Mouse (Mus musculus) 3T3-L1 (cell line): ENCODE data around the gene Enpp5.

Experiments
- DNase-seq: peaks from one replicate; pipeline ENCODE4 v3.0.0-alpha.2; 2015; ENCODE audit warnings: low read depth, low spot score

The Enpp5 gene

DNA sequence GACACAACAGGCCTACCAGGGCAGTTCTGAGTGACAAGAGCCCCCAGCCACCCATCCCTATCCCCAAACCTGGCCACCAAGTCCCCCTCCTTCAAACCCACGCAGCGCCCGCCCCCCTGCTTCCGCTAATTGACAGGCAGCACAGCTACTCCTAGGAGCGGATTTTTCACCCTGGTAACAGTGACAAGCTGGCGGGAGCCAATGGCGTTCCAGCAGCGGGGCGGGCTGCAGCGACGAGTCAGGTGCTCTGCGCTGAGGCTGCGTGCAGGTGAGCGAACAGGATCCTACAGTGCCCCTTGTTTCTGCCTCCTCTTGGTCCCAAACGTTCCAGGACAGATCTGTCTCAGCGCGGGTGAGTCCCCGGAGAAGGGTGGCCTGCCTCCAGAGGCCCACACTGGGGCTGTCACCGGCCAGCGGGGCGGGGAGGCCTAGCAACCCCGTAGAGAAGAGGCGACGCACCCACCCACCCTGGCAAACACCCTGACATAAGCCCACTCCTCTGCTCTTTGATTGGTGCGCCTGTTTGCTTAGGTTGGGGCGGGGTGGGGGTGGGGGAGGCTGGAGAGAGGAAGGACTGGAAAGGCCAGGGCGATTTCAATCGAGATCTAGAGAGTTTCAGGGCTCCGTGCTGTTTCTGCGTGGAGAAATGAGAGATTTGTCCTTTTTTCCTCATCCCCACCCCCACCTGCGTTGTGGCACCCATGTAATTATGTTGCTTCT is at the start of gene Enpp5:
Gene Enpp5, plus strand, starts transcription at position 183 of the 720 bp plus-strand sequence.
- DNase-seq = peak; percentile 72

DNA sequence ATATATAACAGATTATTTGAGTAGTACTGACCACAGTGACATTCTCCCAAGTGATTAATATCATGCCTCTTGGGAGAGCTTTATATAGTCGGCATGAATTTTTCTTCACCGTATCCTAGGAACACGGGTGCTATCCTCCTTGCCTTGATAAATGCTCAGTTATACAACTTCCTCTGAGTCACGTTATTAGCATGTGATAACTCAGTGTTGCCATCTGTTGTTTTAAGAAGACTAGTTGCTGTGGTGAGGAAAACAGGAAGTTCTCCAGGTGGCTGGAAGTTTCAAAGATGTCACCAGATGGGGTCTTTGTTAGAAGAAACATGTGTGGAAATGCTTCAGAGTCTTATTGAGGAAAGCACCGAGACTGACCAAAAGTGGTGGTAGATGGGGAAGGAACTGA is 49.0 kb upstream of the Enpp5 start:
- DNase-seq = peak; percentile 83

GRCm38 (mm10) chr17:44030776-44031587 is 47.6 kb upstream of the Enpp5 start:
- peak; percentile 76 for DNase-seq

DNA sequence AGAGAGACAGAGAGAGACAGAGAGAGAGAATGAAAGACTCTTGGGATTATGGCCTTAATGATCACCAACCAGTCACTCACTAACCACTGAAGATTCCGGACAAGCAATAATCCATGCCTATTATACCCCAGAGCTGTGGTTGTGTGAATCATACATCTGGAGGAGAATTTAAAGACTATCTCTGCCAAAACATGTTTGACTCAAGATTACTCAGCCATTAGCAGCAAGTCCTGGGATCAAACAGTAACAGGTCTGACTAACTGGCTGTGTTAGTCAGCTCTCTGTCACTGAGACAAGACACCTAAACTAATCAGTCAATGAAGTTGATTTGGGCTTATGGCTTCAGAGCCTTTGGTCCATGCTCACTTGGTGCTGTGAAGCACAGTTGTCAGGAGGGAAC is 43.6 kb upstream of the Enpp5 start:
- peak; percentile 93 for DNase-seq

DNA sequence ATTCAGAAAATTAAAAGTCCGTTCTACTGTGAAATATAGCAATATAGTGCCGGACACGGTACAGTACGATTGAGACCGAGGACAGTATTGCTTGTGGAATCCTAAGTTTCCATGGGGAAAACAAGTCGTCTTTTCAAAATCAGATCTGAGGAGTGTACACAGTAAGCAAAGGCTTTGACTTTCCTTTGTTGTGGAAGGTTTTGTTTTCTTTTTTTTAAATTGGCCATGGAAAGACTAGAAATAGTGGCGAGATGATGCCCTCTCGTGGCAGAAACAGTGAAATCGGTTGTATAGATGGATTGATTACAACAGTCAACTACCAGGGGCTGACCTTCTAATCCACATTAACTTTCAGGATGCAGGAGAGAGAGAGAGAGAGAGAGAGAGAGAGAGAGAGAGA is 40.0 kb upstream of the Enpp5 start:
- peak; percentile 82 for DNase-seq

- no peak for DNase-seq
Observed at GRCm38 (mm10) chr17:44040449-44040848, 38.2 kb upstream of the Enpp5 start.

- DNase-seq = no peak
Observed at GRCm38 (mm10) chr17:44042301-44042700, 36.3 kb upstream of the Enpp5 start.

DNA sequence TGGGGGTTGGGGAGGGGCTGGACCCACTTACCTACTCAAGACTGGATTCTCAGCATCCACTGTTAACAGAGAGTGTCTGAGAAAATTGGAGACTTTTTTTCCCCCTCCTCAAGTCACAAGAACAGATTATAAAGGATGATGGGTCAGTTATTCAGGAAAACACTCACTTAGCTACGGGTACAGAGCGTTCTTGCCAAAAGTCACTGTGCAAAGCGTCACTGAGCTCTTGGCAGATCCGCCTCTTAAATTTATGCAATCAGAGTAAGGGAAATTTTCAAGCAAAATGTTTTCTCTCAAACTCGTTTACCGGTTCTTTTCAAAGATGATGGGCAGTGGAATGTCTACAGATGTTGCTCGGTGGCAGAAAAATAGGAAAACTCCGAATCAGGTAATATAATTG is 35.8 kb upstream of the Enpp5 start:
- no peak for DNase-seq

GRCm38 (mm10) chr17:44053427-44053826 is 25.2 kb upstream of the Enpp5 start:
- no peak for DNase-seq

- DNase-seq = no peak
Observed at GRCm38 (mm10) chr17:44057123-44057522, 21.5 kb upstream of the Enpp5 start.

DNA sequence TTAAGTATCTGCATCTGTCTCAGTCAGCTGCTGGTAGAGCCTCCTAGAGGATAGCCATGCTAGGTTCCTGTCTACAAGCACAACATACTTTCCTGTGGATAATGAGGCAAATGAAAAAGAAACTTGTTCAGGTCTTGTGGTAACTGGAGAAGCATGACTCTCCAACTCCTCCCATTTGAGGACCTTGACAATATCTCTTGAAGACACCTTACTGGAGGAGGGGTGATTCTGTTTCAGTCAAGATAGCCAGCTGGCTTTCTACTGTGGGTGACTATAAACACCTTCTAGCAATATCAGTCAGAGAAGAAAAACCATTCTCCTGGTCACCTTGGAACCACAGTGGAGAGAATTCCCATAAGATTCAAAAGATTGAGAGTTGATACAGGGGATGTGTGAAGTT is 20.5 kb upstream of the Enpp5 start:
- no peak for DNase-seq

- peak; percentile 20 for DNase-seq
Observed at GRCm38 (mm10) chr17:44060781-44061180, 17.8 kb upstream of the Enpp5 start.

DNA sequence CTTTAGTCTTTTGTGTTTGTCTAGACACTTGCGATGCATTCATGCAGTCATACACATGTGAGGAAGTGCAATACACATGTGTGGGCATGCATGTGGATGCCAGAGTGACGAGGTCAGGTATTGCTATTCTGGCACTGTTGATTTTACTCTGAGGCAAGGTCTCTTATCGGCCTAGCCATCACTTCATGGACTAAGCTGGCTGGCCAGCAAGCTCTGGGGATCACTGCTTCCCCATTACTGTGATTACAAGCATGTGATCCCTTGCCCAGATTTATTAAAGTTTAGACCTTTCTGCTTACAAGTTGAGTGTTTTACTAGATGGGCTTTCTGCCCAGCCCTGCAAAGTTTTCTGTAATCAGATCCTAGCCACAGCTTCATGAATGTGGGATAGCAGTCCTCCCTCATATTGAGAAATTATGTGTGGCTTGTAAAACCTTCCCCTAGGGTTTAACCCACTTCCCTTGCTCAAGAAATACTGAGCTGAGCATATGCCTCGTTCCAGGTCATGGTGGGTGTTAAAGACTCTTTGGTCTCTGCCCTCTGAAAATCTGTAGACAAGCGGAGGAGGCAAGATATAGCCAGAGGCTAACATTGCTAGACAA is 17.2 kb upstream of the Enpp5 start:
- DNase-seq = peak; percentile 59

DNA sequence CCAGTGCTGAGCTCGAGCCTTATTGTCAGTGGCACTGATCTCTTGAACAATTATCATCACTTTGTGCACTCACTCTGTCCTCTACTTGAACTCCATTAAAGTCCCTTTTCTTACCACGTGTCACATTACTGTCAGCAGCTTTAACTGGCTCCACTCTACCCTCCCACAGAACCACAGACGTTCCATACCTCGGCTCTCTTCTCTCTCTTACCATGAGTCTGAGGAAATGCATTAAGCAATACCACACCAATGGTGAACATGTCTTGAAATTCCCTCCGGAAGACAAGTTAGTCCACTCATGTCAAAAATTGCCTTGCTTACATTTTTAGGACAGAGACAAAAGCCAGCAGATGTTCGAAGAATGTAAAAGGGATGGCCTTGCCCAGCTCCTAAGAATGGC is 9.7 kb upstream of the Enpp5 start:
- DNase-seq = no peak

DNA sequence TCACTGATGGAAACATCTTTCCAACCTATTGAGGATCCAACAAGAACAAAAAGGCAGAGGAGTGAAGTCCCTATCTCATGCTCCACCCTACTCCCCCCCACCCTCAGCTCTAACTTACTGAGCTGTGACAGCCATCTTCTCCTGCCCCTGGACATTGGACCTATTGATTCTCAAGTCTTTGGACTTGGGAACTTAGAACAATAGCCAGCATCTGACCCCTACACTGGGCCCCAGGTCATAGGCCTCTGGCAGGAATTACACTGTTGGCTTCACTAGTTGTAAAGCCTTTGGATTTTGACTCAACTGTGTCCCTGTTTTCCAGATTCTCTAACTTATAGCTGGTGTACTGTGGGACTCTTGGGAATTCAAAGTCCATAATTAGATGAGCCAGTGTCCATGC is 6.9 kb upstream of the Enpp5 start:
- DNase-seq = no peak

DNA sequence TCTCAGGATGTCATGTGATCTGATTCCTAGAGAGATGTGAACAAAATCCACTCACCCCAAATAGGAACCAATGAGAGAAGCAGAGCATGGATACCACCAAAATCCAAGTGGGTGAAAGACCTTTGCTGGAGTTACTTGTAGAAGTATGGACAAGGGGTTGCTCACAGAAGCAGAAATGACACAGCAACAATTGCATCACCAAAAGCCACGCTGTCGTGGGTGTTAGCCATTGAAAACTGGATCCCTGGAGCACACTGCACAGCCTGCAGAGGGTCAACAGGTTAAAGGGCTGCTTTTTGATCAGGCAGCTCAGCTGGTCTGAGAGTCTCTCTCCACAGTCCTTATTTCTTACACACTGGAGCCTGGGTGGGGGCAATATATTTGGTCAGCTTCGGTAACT is 3.0 kb upstream of the Enpp5 start:
- DNase-seq = peak; percentile 17

- peak; percentile 69 for DNase-seq
Observed at GRCm38 (mm10) chr17:44076051-44076680, 2.4 kb upstream of the Enpp5 start.

GRCm38 (mm10) chr17:44077146-44077842 is 1.3 kb upstream of the Enpp5 start:
- DNase-seq = no peak

- DNase-seq = no peak
Observed at GRCm38 (mm10) chr17:44077843-44078160, 811 bp upstream of the Enpp5 start.

GRCm38 (mm10) chr17:44083156-44083555 is 4.5 kb downstream of the Enpp5 start:
- DNase-seq = no peak

DNA sequence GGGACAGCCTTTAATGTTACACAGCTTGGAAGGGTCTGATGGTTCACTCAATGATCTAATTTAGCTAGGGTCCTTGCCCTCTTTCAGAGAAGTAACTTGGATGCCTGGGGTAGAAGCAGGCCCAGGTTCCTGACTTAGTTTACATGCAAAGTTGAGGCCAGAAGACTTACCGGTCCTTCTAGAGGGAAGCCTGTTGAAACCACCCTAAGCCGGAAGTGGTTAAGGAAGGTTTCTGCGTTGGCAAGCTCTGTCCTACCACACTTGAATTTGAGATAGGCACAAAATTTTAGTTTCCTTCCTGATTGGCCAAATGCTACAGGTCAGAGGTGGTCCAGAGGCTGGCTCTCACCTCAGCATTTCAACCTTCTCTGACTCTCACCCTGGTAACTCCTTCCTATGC is 9.6 kb downstream of the Enpp5 start:
- DNase-seq = no peak

DNA sequence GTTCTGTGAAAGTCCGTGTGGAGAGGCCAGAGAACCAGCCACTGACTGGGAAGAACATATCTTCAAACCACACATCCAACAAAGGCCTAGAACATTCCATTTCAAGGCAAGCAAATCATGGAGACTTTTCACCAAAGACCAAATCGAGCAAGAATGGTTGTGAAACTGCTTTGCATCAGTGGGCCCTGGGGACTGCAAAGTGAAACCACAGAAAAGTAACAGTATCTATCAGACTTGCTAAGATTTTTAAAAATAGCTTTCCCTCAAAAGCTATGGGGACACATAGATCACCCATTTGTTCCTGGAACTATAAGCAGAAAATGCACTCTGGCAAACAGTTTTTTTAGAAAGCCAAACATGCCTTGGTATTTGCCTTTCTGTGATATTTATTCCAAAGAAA is 12.3 kb downstream of the Enpp5 start:
- DNase-seq = peak; percentile 26
